Mouse (Mus musculus) adrenal gland, adult 8-10 months (tissue): ENCODE results near the gene Sbk2. TPM values are rescaled to one million over a fixed set of nuclear protein-coding genes. Genes with fewer than 3 reads are reported as not detected.
"Not testable (repeated sequence)": the region's sequence is repeated elsewhere in the genome, so short reads cannot be mapped to it uniquely, and the experiment has no call there.

ENCODE experiments used
- DNase-seq: peaks from one replicate; pipeline ENCODE4 v3.0.0; 2022
- total RNA-seq, 4 experiments: library from RNA; stranded (reverse); gene quantifications; 2 replicates each; pipeline ENCODE4 v1.2.4; 2022

Sbk2 gene
- total RNA-seq, result 1 to 10 TPM in 2 of 4 experiments, under 1 TPM in 1, not detected in 1; 0.45 to 2.1 (median 1.8) TPM

DNA sequence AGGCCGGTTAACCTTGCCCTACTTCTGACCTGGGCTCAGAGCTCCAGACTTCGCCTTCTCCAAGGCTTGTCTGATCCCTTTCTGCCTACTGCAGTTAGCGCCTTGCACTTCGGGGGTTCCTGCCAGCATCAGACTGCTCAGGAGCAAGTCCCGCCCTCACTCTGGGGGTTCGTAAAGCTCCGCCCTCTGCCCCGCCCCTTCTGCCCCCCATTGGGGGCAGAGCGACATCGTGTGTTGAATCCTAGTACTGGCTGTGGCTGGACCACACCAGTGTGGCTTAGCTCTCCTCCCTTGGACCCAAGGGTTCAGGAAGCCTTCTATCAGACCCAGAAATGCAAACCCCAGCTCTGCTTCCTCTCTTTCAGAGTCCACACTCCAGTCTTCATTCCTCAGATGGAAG, at the start of gene Sbk2:
Gene Sbk2 (minus strand): TSS at position 135 of the 400 bp plus-strand sequence.
- peak; percentile 76 for DNase-seq

DNA sequence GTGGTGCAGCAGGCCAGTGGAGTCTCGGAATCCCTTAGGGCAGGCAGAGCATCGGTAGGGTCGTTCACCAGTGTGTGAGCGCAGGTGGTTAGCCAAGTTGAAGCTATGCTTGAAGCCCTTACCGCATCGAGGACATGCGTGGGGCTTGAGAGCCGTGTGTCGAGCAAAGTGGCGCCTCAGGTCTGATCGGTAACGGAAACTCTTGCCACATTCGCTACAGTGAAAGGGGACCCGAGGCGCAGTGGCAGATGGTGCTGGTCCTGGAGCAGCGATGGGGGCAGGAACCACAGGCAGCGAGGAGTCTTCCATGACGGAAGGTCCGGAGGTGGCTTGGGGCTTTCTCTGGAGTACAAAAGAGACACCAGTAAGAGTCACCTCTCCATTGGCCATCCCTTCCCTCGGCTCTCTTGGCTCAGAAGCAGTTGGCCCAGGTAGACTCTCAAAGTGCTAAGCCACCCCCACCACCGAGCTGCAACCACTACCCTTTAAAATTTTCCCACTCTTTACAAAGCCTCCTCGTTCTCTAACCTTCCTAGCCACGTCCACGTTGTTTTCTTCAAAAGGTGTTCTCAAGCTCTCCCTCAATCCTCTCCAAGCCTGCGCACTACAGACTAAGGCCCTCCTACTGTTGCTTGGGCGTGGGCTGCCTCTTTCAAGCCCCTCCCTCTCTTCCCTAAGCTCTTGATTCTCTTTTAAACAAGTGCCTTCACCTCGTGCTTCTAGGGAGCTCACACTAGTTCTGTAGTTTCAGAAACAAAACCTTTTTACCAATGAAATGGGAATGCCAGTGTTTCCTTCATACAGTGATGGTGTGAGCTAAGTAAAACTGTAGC, 48.7 kb upstream of the Sbk2 start:
- no peak for DNase-seq

DNA sequence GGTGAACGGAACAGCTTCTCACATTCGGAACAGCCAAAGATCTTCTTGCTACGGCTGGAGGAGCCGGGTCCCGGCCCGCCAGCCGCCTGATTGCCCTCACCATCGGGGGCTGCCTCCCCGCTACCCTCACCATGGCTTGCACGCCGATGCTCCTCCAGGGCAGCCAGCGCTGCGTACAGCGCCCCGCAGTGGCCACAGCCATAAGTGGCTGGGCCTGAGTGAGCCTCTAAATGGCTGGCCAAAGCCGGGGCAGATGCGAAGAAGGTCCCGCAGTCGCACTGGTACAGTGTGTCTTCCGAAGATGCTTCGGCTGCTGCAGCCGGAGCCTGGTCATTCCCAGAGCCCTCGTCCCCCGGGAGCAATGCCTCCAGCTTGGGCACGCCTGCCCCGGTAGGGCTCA, 44.0 kb upstream of the Sbk2 start:
- DNase-seq, result no peak

DNA sequence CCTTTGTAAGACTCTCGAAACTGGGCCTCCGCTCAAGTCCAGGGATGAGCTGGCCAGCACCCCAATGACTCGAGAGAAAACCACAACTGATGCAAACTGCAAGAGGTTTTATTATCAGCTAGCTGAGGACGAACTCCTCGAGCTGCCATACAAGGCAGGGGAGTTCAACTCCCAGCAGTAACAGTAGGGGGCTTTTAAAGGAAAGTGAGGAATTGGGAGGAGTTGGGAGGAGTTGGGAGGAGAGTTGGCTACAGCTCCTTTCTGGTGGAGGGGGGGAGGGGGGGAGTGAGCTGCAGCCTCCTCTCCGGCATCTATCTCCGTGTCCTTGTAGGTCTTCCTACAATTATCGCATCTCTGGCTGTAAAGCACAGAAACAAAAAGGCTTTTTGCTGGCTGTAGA, 38.7 kb upstream of the Sbk2 start:
- not testable (repeated sequence) for DNase-seq

DNA sequence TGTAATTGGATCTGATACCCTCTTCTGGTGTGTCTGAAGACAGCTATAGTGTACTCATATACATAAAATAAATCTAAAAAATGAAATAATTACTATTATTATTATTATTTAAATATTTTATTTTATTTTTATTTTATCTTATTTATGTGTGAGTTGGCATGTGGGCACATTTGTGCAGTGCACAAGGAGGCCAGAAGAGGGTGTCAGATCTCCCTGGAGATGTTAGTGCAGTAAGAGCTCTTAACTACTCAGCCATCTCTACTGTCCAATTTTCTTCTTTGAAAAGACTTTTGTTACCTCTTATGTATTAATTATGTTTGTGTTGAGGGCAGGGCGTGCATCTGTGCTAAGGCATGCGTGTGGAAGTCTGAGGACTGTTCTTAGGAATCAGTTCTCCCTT, 35.7 kb upstream of the Sbk2 start:
- DNase-seq, result no peak

DNA sequence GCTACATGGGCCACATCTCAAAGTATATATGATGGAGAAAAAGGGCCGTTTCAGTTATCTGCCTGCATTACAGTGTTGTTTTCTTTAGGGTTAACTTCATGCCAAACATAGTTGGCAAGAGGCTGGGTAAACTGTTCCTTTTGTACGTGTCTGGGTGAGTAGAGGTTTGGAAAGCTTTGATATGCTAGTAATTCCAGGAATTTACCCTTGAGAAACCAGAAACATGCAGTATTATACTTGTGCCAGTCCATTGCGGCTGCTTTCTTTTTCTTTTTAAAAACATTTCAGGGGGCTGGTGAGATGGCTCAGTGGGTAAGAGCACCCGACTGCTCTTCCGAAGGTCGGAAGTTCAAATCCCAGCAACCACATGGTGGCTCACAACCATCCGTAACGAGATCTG, 32.7 kb upstream of the Sbk2 start:
- DNase-seq, result no peak

DNA sequence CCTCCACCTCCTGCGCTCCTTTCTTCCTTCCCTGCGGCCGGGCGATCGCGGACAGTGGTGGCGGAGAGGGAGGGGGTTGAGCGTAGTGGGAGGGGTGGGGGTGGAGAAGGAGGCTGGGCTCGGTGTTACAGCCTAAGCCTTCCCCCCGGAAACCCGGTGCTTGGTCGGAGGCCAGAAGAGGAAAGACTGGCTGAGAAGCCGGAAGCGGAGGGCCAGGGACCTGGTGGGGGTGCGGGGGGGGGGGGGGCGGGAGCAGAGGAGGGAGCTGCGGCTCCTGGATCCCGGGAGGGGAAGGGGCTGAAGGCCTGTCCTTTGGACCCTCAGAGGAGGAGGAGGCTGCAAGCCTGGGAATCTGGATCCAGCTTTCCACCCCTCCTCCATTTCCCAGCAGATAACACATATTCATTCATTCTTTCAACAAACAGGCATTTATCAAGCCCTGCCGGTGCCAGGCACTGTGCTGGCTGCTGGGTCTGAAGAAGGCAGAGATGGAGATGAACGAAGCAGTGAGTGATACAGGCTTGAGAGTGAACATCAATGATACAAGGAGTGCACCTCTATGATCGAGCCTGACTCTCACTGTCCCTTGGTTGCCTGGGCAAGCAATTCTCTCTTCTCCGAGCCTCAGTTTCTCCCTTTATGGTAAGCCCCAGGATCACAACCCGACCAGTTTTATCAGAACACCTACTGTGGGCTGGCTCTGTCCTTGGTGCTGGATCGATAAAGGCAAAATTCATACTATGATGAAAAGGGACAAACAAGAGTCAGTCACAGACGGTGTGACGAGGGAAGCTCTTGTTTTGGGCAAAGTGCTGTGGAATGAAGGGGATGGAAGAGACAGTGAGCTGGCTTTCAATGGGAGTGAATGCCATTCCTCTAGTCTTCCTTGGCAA, 32.0 kb upstream of the Sbk2 start, which contains the start of gene Zfp579:
Gene Zfp579 (minus strand): TSS at position 156 of the 893 bp plus-strand sequence.
- DNase-seq, result peak; percentile 86

DNA sequence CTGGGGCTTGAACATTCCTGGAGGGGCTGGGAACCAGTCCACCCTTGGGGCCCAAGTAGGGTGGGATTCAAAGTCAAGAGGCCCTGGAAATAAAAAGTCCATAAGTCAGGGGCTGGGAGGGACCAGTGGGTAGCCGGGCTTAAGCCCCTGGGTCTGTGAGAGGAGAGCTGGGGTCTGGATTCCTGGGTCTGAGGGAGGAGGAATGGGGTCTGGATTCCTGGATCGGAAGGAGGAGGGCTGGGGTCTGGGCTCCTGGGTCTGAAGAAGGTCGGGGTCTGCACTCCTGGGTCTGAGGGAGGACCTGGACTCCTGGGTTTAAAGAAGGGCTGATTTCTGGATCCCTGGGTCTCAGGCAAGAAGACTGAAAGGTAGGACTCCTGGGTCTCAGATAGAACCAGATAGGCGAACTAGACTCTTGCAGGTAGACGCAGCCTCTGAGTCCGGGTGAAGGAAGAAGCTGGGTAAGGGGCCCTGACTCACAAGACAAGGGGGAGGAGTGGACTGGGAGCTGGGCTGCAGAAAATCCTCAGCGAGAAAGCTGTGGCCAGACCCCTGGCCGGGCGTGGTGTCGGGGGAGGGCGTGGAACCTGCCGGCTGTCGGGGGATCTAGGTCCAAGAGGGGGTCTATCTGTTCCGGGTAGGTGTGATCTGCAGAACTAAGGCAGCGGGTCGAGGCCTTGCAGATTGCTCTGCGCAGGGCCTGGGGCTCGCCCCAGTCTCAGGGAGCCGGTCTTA, 31.2 kb upstream of the Sbk2 start:
- DNase-seq, result no peak

DNA sequence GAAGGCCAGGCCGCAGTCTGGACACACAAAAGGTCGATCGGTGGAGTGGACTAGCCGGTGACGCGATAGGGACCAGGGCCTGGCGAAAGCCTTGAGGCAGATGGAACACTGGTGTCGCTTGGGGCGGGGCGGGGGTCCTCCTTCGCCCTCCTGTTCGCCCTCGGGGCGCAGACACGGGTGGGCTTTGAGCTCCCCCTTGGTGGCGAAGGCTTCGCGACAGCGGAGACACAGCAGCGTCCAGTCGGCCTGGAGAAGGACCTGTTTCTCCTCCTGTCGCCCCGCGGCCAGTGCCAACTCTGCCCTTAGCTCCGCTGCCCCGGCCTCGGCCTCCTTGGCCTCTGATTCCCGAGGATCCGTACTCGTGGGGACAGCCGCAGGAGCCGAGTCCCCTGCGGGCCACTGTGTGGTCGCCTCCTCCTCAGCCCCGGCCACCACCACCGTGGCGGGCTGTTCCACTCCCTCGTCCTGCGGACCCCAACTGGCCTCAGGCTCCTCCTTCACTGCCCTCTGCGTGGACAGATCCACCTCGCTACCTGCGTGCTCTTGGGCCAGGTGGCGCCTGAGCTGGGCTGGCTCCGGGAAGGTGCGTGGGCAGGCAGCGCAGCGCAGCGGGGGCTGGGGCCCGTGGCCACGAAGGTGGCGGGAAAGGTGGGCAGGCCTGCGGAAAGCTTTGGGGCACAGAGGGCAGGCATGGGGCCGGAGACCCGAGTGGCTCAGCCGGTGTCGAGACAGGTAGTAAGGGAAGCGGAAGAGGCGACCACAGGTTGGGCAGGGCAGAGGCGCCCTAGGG, 30.0 kb upstream of the Sbk2 start:
- DNase-seq, result no peak

DNA sequence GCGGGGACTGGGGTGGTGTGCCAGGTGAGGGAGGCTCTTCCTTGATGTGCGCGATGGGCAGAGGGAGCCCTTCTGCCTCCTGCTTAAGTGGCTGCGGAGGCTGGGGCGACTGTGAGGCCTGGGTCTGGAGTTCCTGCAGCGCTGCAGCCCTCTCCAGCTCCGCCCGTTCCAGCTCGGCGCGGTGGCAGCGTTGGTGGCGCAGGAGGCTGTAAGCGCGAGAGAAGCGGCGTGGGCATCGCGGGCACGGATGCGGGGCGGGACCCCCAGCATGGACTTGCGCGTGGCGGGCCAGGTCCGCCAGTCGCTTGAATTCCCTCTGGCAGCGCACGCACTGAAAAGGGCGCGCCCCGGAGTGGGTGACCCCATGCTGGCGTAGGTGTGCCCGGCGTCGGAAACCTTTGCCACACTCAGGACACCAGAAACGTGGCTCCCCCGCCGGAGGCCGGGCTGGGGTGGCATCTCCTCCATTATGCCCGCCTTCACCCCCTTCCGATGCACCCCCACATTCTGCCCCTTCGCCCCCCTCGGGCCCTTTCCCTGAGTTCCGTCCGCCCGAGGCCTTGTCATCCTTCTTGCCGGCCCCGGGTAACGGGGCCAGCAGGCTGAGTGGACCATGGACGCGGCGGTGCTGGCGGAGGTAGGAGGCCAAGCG, 29.3 kb upstream of the Sbk2 start:
- DNase-seq, result no peak

DNA sequence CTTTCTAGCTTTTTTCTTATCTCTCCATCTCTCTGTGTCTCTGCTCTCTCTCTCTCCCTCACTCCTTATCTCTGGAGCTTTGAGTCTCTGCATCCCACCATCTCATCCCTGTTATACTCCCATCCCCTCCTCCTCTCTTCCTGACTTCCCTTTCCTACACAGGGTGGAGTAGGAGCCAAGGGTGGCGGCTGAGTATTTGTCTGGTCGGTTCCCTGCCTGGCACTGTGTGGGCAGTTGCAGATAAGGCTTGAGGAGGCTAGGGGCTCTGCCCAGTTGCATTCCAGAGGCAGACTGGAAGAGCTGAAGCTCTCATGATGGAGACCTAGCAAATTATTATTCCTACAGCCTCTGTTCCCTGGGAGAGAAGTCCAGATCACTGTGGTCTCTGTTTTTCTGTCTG, 24.0 kb upstream of the Sbk2 start:
- DNase-seq, result no peak

DNA sequence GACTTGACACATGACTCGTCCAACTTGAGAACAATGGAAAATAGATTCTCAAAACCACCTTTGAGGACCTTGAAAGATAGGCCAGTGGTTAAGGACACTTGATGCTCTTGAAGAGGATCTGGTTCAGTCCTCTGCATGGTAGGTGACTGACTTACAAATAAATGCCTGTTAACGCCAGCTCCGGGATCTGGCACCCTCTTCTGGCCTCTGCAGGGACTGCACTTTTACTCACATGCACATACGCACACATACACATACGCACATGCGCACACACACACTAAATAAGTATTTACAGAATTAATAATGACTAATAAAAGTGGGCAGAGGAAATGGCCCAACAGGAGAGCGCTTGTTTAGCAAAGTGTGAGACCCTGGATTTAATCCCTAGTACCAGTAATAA, 12.6 kb upstream of the Sbk2 start:
- no peak for DNase-seq

DNA sequence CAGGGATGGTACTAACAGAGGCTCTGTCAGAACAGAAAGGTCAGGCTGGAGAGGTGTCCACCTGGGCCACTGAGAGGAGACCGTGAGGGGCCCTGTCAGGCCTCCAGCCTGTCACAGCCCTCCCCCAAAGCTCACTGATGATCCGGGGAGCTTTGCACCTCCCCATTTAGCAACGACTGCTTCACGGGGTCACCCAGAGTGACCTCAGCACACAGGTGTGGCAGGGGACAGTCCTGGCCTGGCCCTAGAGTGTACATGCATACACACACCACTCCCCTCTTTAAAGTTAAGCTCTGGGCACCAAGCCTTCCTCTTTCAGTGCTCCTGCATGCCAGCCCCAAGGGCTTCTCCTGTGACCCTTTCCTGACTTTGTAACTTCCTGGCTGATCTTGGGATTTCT, 11.2 kb upstream of the Sbk2 start:
- no peak for DNase-seq

DNA sequence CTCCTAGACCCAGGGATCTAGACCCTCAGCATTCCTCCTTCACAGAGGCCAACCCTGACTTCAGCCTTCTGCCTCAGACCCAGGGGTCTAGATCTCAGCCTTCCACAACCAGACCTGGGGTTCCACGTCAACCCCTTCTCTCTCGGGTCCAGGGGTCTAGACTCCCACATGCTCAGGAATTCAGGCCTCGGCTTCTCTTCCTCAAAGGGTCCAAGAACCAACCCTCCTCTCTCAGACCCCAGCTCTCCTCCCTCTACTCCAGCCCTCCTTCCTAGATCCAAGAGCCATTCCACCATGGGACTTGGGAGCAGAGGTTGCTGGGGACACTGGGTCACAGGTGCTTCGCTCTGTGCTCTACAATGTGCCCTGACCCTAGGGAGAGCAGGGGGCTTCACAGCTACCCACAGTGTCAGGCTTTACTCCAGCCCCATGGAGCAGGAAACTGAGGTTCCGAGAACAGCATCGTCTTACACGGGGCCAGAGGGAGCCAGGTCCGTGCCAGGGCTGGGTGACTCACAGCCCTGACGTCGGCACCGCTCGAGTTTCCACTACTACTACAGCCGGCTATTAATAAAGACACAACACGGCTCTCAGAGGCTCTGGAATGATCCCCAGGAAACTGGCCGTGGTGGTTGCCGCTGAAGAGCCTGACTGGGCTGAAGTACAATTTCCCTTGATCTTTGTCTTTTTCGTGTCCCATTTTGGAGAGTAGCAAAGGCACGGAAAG, 8.3 kb upstream of the Sbk2 start:
- peak; percentile 77 for DNase-seq

DNA sequence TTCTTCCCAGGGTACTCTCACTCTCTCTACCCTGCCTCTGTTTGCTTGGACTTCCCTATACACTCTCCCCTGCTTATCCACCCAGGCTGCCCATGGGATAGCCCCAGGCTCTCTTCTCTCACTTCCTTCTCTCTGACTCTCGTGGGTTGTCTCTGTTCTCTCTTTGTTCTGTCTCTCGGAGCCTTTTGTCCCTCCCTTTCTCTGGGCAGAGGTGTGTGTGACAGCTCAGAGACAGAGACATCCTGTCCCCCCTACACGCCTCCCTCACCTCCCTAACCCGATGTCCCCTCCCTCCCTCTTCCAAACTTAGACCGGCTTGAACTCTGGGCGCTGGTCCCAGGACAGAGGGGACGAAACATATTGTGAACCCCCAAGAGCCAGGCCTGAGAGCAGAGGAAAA, 7.5 kb upstream of the Sbk2 start:
- DNase-seq, result no peak

DNA sequence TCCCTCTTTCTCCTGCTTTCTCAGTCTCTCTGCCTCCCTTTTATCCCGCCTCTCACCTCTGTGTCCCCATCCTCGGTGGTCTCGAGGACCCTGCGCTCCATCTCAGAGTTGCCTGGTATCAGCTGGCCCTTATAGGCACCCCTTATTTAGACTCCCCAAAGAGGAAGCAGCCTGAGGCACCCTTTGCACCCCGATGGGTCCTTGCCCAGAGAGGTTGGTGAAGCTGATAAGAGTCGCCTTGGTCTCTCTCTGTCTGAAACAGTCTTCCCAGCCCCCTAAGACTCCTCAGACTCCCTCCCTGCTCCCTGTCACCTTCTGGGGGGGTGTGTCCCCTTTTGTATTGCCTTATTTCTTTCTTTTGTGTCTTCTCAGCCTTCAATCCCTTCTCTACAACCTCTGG, 6.9 kb upstream of the Sbk2 start, which contains the start of gene Sbk3:
Gene Sbk3 (minus strand): TSS at position 101 of the 400 bp plus-strand sequence.
- no peak for DNase-seq

DNA sequence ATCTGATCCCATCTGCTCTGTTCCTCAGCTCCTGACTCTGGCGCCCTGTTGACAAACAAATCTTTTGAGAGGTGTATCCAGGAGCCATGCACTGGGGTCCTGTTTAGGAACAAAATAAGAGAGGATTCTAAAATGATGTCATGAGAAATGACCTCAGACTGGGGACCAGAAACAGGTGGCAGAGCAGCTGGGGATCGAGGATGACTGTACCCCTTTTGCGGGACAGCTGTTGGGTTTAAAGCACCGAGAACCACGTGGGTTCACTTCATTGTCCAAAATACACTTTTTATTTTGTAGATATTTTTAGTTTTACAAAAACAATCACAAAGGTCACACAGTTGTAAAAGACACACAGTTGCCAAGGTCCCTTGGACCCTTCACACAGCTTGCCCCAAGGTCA, 782 bp upstream of the Sbk2 start:
- no peak for DNase-seq

DNA sequence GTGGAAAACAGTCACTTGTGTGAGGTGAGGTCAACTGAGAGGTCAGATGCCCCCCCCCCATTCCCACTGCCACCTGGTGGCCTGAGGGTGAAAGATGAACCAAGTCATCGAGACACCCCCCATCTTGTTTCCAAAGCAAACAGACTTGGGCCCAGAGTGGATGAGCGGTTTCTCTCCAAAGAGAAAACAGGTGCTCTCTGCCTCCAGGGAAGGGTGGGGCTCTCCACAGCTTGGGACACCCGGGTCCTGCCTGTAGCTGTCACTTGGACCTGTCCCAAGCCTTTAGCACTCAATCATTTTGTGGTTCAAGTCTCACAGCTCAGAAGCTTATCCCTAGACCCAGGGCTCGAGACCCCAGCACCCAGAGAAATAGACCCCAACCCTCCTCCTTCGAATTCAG, 679 bp downstream of the Sbk2 start:
- DNase-seq, result no peak

DNA sequence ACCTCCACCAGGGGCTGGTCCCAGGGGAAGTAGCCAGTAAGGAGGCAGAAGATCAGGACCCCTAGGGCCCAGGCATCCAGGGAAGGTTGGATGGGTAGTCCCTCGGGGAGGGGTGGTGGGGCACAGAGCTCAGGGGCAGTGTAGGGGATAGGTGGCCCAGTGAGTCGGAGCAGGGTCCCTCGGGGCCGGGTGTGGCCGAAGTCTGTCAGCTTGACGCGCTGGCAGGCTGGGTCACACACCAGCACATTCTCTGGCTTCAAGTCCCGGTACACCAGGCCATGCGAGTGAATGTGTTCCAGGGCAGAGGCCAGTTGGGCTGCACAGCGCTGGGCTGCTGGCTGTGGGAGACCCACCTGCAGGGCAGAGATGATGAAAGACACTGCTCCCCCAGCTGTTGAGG, 6.8 kb downstream of the Sbk2 start:
- no peak for DNase-seq

DNA sequence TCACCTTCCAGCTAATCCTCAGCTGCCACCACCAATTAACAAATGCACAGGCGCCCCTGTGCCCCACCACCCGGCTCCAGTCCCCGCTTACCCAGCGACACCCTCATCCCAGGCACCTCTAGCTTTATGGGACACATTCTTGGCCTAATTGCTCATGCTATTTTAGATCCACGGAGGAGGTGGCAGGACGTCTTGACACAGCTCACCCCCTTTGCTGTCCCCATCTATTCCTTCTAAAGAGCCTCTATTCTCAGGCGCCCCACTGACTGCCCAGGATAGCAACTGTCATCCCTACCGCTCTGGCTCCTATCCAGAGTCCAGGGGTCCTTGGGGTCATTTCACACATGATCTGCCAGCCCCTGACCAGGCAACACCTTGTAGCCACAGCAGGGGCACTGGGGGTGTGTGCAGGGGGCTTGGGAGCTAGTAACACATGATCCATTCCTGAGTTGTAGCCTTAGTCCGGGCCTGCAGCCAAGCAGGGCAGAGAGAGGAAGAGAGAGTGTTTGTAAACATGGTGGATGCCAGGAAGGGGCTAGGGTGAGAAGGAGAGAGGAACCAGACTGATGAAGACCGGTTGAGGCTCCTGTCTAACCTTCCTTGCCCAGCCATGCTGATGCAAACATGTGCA, 10.3 kb downstream of the Sbk2 start:
- no peak for DNase-seq
